ENCODE assay signal across 28 mouse cellular contexts in genomic region chr17:22118770-22119169, GRCm38 (mm10).
"Had no signal": no experiment of that assay in that cellular context is flagged by ENCODE, and none has a peak within 500 bp of the region (broad histone marks: within the 10 kb centered on the region; RNA-seq: fewer than 3 reads in every experiment).

No protein-coding gene starts in this region.

- H3K27ac ChIP-seq: heart, adult 2 months; heart, embryonic 13.5 days; heart, embryonic 15.5 days; hindbrain, embryonic 13.5 days; hindbrain, embryonic 15.5 days; hindbrain, postnatal 0 days; kidney, embryonic 15.5 days; kidney, postnatal 0 days; limb, embryonic 13.5 days; limb, embryonic 15.5 days; liver, embryonic 13.5 days; liver, embryonic 15.5 days had no signal

- H3K4me1 ChIP-seq: heart, embryonic 13.5 days; heart, embryonic 15.5 days; hindbrain, embryonic 13.5 days; hindbrain, embryonic 15.5 days; kidney, embryonic 15.5 days; limb, embryonic 13.5 days; limb, embryonic 15.5 days; liver, embryonic 13.5 days; liver, embryonic 15.5 days had no signal

- H3K27me3 ChIP-seq: heart, embryonic 13.5 days; heart, embryonic 15.5 days; hindbrain, embryonic 13.5 days; hindbrain, embryonic 15.5 days; kidney, embryonic 15.5 days; limb, embryonic 13.5 days; limb, embryonic 15.5 days; liver, embryonic 13.5 days; liver, embryonic 15.5 days had no signal

- H3K4me2 ChIP-seq: heart, embryonic 11.5 days; heart, embryonic 13.5 days; heart, embryonic 15.5 days; hindbrain, embryonic 13.5 days; hindbrain, embryonic 15.5 days; kidney, embryonic 15.5 days; limb, embryonic 13.5 days; limb, embryonic 15.5 days; liver, embryonic 13.5 days; liver, embryonic 15.5 days had no signal

- H3K9me3 ChIP-seq: heart, embryonic 15.5 days; hindbrain, embryonic 13.5 days; hindbrain, embryonic 15.5 days; kidney, embryonic 15.5 days; limb, embryonic 13.5 days; limb, embryonic 15.5 days; liver, embryonic 13.5 days; liver, embryonic 15.5 days had no signal

- H3K9ac ChIP-seq: heart, embryonic 13.5 days; heart, embryonic 15.5 days; hindbrain, embryonic 13.5 days; hindbrain, embryonic 15.5 days; kidney, embryonic 15.5 days; limb, embryonic 13.5 days; limb, embryonic 15.5 days; liver, embryonic 13.5 days; liver, embryonic 15.5 days; liver, postnatal 0 days had no signal

- DNase-seq: gastrocnemius, postnatal 14 days; gastrocnemius, postnatal 36 days; heart, adult 11 months; heart, adult 2 months; heart, postnatal 14 days; heart, postnatal 36 days; kidney, adult 11 months; kidney, adult 2 months; kidney, adult 9 months; kidney, postnatal 14 days; kidney, postnatal 36 days; layer of hippocampus, adult 9-11 months; layer of hippocampus, postnatal 36 days; left cerebral cortex, postnatal 4 days; liver, embryonic 13.5 days; liver, postnatal 0 days had no signal

- H3K36me3 ChIP-seq: heart, embryonic 13.5 days; heart, embryonic 15.5 days; hindbrain, embryonic 13.5 days; hindbrain, embryonic 15.5 days; kidney, embryonic 15.5 days; limb, embryonic 13.5 days; limb, embryonic 15.5 days; liver, embryonic 13.5 days; liver, embryonic 15.5 days had no signal

- ATAC-seq: hindbrain, postnatal 0 days; intestine, embryonic 16.5 days; liver, postnatal 0 days had no signal

- H3K4me3 ChIP-seq: heart, adult 2 months; heart, embryonic 13.5 days; heart, embryonic 15.5 days; hindbrain, embryonic 13.5 days; hindbrain, embryonic 15.5 days; kidney, embryonic 15.5 days; limb, embryonic 13.5 days; limb, embryonic 15.5 days; liver, embryonic 13.5 days; liver, embryonic 15.5 days had no signal
